Mouse (Mus musculus): ENCODE data around the gene Taar8b. TPM values are rescaled to one million over a fixed set of nuclear protein-coding genes. Genes with fewer than 3 reads are reported as not detected.
A peak's percentile ranks its signal among the peaks of the same experiment; 100 is the strongest.
"Not testable (repeated sequence)": the region's sequence is repeated elsewhere in the genome, so short reads cannot be mapped to it uniquely, and the experiment has no call there.

Gene Taar8b
- polyA plus RNA-seq (2015; fragmentation: Nextera tagmentation; extraction: Ambion mirVana) = not detected in 2 replicates

DNA sequence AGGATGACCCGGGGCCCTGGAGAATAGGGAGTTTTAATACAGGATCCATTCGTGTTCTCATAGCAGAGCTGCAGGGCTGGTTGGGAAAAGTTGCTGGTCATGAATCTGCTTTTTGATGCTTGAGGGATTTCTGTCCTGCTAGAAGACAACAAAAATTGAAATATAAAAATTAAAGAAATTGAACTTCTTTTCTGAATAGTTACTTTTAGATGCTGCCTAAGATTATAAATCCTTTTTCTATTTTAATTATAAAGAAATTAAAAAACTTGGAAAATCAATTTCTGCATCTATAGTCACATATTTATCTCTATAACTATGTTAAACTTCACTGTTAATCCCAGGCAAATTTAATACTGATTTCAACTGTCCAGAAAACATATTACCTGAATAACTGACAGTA, at the start of gene Taar8b:
Gene Taar8b (minus strand): TSS at position 101 of the 400 bp plus-strand sequence.
- H3K36me3 ChIP-seq = no peaks in the 10 kb centered on the region
- H3K27me3 ChIP-seq = no peaks in the 10 kb centered on the region
- no peak within 1 kb of the TSS for H3K9ac ChIP-seq
- no peaks in the 10 kb centered on the region for H3K9me3 ChIP-seq
- ATAC-seq (ENCODE audit: insufficient number of reproducible peaks, insufficient read depth, low FRiP score, low TSS enrichment, low read depth) = no peak
- 63% methylated on average over 2 of the region's 2 CpGs for whole genome bisulfite sequencing
- no peak within 1 kb of the TSS for H3K4me3 ChIP-seq
- H3K27ac ChIP-seq = no peak within 1 kb of the TSS
- H3K4me1 ChIP-seq = no peaks in the 10 kb centered on the region
- H3K4me2 ChIP-seq = no peak within 1 kb of the TSS

DNA sequence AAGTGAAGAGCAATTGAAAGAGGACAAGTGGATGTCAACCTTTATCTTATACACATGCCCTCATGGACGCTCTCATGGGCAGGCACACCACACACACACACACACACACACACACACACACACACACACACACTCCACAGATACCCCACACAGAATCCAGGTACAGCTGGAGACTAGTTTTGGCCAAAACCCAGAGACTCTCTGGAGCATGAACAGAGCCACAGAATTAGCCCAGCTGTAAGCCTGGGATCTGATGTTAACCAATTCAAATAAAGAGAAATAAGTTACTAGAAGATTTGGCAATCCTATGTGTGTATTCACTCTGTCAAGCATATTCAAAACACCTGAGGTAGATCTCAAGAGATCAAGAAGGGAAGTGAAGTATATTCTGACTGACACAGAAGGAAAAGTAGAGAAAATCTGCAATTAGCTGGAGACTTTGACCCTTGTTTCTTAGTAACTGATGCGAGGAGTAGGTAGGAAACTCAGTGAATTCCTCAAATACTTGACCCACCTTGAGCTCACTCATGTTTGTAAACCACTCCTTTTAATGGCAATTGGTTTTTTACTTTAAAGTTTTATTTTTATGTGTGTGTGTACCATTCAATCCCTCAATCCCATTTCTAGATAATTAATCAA, 46.6 kb upstream of the Taar8b start:
- Histone ChIP-seq H3K36me3 (no peaks in the 10 kb centered on the region), H3K4me3 (no peak overlapping the region), H3K27me3 (no peaks in the 10 kb centered on the region), H3K9me3 (no peaks in the 10 kb centered on the region), H3K27ac (no peak overlapping the region), H3K4me1 (no peaks in the 10 kb centered on the region), H3K9ac (no peak overlapping the region), H3K4me2 (no peak overlapping the region)
- ATAC-seq (ENCODE audit: insufficient number of reproducible peaks, insufficient read depth, low FRiP score, low TSS enrichment, low read depth) = no peak
- WGBS = 75% methylated on average over 2 of the region's 2 CpGs

DNA sequence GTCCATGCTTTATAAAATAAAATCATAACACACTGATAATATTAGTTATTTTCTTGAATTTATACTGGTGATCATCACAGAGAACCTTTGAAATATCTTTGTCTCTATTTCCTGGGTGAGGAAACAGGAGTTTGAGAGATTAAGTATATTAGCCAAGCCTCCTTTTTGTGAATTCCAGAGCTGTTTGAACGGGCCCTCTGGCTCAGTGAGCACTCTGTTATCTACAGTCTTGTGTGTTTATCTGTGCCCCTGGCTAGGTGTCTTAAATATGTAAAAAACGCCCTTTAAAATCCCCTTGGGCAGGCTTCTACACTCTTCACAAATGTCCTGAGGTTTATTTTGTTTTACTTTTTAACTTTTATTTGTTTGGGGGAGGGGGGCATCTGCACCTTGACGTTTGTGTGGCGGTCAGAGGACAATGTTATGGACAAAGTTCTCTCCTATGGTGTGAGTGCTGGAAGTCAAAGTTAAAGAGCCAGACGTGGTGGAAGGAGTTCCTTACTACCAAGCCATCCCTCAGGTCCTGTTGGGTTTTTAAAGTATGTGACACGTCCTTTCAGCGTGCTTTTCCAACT, 42.1 kb upstream of the Taar8b start:
- no peaks in the 10 kb centered on the region for H3K36me3 ChIP-seq
- ATAC-seq (ENCODE audit: insufficient number of reproducible peaks, insufficient read depth, low FRiP score, low TSS enrichment, low read depth) = no peak
- H3K4me3 ChIP-seq = no peak overlapping the region
- H3K4me1 ChIP-seq = no peaks in the 10 kb centered on the region
- no peaks in the 10 kb centered on the region for H3K9me3 ChIP-seq
- no peak overlapping the region for H3K27ac ChIP-seq
- H3K9ac ChIP-seq = no peak overlapping the region
- no peak overlapping the region for H3K4me2 ChIP-seq
- 57% methylated on average over 7 of the region's 7 CpGs for WGBS
- H3K27me3 ChIP-seq = no peaks in the 10 kb centered on the region

DNA sequence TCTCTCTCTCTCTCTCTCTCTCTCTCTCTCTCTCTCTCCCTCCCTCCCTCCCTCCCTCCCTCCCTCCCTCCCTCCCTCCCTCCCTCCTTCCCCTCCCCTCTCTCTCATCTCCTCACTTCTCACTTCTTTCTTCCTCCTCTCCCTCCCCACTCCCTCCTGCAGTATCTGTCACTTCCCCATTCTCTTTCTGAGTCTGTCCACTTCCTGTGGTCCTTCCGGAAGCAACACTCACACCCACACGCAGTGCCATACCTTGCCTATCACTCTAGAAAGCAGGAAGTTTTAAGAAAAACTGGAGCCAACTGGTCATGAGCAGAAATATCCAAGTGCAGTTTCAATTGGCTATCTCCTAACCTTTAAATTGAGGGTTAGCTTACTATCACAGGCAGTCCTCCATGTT, 41.0 kb upstream of the Taar8b start:
- ATAC-seq (ENCODE audit: insufficient number of reproducible peaks, insufficient read depth, low FRiP score, low TSS enrichment, low read depth) = no peak
- H3K9ac ChIP-seq = no peak overlapping the region

DNA sequence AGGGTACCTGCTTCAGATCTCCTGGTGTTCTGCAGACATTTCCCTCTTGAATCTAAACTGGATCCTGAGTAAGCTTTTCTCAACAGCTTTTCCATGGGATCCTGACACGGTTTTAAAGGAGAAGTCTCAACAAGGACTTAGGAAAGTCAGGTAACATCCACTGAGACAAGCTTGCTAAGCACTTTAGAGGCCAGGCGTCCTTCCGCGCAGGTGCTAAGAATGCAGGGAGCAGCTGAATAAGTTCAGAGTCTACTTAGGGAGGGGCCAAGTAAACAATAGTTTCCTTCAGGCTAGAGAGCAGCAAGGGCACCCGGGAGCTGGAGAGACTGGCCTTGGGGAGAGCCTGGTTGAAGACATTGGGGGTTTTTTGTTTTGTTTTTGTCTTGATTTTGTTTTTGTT, 40.2 kb upstream of the Taar8b start:
- H3K27me3 ChIP-seq = no peaks in the 10 kb centered on the region
- no peaks in the 10 kb centered on the region for H3K4me1 ChIP-seq
- H3K9me3 ChIP-seq = no peaks in the 10 kb centered on the region
- no peak overlapping the region for H3K4me3 ChIP-seq
- no peak for ATAC-seq (ENCODE audit: insufficient number of reproducible peaks, insufficient read depth, low FRiP score, low TSS enrichment, low read depth)
- no peak overlapping the region for H3K9ac ChIP-seq
- WGBS = 10% methylated on average over 5 of the region's 5 CpGs
- H3K36me3 ChIP-seq = no peaks in the 10 kb centered on the region
- H3K4me2 ChIP-seq = no peak overlapping the region
- H3K27ac ChIP-seq = no peak overlapping the region

More for the DNA sequence above, 41.0 kb upstream of the Taar8b start:
- H3K27me3 ChIP-seq = no peaks in the 10 kb centered on the region
- no peaks in the 10 kb centered on the region for H3K4me1 ChIP-seq
- H3K27ac ChIP-seq = no peak overlapping the region
- no peaks in the 10 kb centered on the region for H3K36me3 ChIP-seq
- H3K4me3 ChIP-seq = no peak overlapping the region
- no peak overlapping the region for H3K4me2 ChIP-seq
- WGBS = 32% methylated on average over 2 of the region's 2 CpGs
- H3K9me3 ChIP-seq = no peaks in the 10 kb centered on the region

DNA sequence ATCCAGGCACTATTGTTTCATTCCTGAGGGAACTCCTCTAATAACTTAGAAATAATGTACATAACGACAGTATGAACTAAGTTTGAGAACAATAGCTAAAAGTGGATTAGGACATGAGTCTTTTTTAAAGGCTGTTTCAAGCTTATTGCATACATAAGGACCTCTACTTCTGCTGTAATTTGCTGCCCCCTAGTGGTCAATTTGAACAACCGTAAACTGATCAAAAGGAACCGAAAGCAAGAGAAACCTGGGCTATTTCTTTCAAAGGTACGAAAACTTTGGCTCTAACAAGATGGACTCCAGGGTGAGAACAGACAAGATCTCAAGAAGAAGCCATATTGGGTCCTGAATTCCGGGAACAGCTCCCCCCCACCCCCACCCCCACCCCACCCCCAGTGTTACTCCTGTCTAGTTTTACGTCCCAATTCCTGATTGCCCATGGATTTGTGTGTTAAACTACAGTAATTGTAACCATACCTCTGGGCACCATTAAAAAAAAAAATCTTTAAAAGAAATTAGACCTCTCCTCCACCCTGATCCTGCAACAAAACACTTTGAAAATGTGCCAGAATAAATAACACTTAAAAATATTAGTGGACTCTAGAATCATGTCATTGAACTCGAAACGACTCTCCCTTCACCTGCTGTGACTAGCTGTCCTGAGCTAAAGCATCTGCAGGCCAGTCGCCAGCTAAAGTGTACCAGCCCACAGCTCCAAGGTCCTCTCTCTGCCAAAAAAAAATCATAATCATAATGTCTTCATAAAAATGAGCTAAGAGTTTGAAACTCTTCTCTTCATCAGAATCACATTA, 39.6 kb upstream of the Taar8b start:
- Histone ChIP-seq H3K9ac (0 out of 2 replicates have a peak overlapping the region, but pooled peaks have one; percentile 32), H3K27ac (no peak overlapping the region), H3K9me3 (no peaks in the 10 kb centered on the region), H3K4me3 (peak overlapping the region; percentile 27), H3K4me1 (no peaks in the 10 kb centered on the region), H3K27me3 (no peaks in the 10 kb centered on the region), H3K36me3 (no peaks in the 10 kb centered on the region), H3K4me2 (peak overlapping the region; percentile 53)
- ATAC-seq (ENCODE audit: insufficient number of reproducible peaks, insufficient read depth, low FRiP score, low TSS enrichment, low read depth) = no peak; the same call in 1 of the 2 replicates
- 16% methylated on average over 9 of the region's 9 CpGs for WGBS

DNA sequence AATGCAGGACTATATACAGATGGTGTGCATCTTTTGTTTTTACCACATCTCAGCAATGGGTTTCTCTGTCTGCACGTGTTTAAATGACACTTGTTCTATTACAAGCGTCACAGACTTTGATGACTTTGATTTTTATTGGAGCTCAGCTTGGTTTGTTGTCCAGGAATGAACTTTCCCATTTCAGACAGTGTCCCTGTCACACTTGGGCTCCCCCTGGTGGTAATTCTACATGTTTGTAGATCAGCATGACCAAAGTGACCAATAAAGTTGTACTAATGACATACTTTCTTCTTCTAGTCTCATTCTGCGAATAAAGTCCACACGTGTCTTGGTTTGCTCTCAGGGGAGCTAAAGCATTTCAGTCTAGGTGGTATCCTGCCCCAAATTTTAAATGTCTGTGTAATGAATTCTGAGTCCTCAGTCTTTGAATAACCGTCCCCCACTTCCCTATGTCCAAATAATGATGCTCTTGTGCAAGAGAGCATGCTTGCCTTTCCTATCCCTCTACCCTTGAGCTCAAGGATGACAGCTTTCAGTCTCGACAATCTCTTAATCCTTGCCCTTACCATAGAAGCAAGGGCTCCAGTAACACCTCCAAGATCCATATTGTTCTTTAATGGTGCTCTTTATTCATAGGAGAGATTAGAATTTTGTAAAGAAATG, 19.2 kb upstream of the Taar8b start:
- peaks cover 6% of the 10 kb centered on the region; the same call in 1 of the 2 replicates for H3K9me3 ChIP-seq
- no peak for ATAC-seq (ENCODE audit: insufficient number of reproducible peaks, insufficient read depth, low FRiP score, low TSS enrichment, low read depth)
- H3K4me1 ChIP-seq = no peaks in the 10 kb centered on the region
- H3K27ac ChIP-seq = no peak overlapping the region
- no peak overlapping the region for H3K4me2 ChIP-seq
- H3K9ac ChIP-seq = no peak overlapping the region
- H3K4me3 ChIP-seq = no peak overlapping the region
- H3K36me3 ChIP-seq = no peaks in the 10 kb centered on the region
- no peaks in the 10 kb centered on the region for H3K27me3 ChIP-seq
- WGBS = 50% methylated on average over 6 of the region's 6 CpGs

DNA sequence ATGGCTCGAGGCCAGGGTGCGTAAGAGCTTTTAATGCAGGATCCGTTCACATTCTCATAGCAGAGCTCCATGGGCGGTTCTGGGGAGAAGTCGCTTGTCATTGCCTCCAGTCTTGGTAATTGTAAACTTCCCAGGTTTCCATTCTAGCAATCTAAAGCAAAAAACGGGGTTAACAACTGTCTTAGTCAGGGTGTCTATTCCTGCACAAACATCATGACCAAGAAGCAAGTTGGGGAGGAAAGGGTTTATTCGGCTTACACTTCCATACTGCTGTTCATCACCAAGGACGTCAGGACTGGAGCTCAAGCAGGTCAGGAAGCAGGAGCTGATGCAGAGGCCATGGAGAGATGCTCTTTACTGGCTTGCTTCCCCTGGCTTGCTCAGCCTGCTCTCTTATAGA, 17.3 kb upstream of the Taar8b start, which contains the start of gene Taar9:
Gene Taar9 (minus strand): TSS at position 101 of the 400 bp plus-strand sequence.
- H3K9me3 ChIP-seq; H3K4me1 ChIP-seq; H3K9ac ChIP-seq; ATAC-seq (ENCODE audit: insufficient number of reproducible peaks, insufficient read depth, low FRiP score, low TSS enrichment, low read depth); H3K4me3 ChIP-seq; H3K27me3 ChIP-seq; H3K4me2 ChIP-seq; H3K36me3 ChIP-seq; H3K27ac ChIP-seq: not testable (repeated sequence)
- 81% methylated on average over 8 of the region's 8 CpGs for whole genome bisulfite sequencing

DNA sequence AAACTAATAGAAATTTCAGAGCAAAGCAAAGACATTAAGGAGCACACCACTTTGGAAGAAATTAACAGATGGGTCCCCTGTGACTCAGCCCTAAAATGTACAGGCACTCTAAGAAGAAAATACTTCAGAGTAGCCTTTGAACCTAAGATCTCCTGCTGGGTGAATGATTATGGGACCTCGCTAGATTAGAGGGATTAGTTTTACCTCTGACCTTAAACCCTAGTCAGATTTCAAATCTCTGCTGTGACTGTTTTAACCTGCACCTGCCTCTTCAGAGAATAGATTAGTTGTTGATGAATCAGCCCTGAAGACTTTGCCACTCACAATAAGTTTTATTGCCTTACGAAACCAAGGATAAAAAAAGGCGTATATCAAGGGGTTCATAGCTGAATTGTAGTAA, 16.1 kb upstream of the Taar8b start:
- ATAC-seq (ENCODE audit: insufficient number of reproducible peaks, insufficient read depth, low FRiP score, low TSS enrichment, low read depth) = no peak
- 59% methylated on average over 3 of the region's 3 CpGs for WGBS

DNA sequence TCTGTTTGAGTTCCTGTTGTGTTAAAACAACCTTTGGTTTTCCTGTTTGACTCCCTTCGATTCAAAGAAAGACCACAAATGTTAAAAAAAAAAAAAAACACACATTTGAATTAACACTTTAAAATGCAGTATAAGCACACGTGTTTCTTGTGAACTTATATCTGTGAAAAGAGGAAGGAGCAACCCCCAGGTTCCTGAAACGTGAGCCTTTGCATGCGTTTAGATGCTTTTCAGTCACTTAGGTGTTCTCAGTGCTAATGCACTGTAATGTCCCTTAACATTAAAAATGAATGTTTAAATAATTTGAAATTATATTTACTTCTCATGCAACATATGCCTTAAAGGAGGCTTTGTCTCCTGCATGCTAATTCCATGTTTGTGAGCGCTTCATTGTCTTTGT, 15.7 kb upstream of the Taar8b start:
- ATAC-seq (ENCODE audit: insufficient number of reproducible peaks, insufficient read depth, low FRiP score, low TSS enrichment, low read depth) = no peak
- WGBS = 53% methylated on average over 5 of the region's 5 CpGs
- no peak overlapping the region for H3K4me3 ChIP-seq
- no peaks in the 10 kb centered on the region for H3K4me1 ChIP-seq
- no peak overlapping the region for H3K4me2 ChIP-seq
- no peaks in the 10 kb centered on the region for H3K36me3 ChIP-seq
- H3K27me3 ChIP-seq = no peaks in the 10 kb centered on the region
- H3K27ac ChIP-seq = no peak overlapping the region
- no peaks in the 10 kb centered on the region for H3K9me3 ChIP-seq
- H3K9ac ChIP-seq = no peak overlapping the region

More for the DNA sequence above, 16.1 kb upstream of the Taar8b start:
- Histone ChIP-seq H3K9me3 (no peaks in the 10 kb centered on the region), H3K4me1 (no peaks in the 10 kb centered on the region), H3K4me2 (no peak overlapping the region), H3K27me3 (no peaks in the 10 kb centered on the region), H3K4me3 (no peak overlapping the region), H3K27ac (no peak overlapping the region), H3K9ac (no peak overlapping the region), H3K36me3 (no peaks in the 10 kb centered on the region)

DNA sequence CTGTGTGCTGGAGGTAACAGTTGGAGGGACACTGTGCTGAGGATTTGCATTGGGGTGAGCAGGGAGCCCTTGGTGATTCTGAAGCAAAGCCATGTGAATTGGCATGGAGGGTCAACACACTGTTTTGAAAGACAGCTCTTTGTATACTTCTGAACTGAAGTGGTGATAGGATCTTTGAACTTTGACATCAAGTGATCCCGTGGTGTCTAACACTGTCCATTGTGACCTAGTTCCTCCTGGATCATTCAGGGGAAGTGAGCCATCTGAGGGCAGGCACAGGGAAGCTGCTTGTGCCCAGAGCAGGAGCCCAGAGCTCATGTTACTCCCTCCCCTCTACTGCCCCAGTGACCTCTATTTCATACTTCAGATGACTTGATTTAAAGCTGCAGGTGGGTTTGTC, 11.2 kb upstream of the Taar8b start:
- H3K27me3 ChIP-seq; H3K4me3 ChIP-seq; H3K36me3 ChIP-seq; H3K9me3 ChIP-seq; H3K4me1 ChIP-seq; ATAC-seq (ENCODE audit: insufficient number of reproducible peaks, insufficient read depth, low FRiP score, low TSS enrichment, low read depth); H3K9ac ChIP-seq; H3K27ac ChIP-seq; H3K4me2 ChIP-seq: not testable (repeated sequence)
- WGBS = 22% methylated on average over 1 of the region's 1 CpGs

Data from embryonic facial prominence, embryonic 13.5 days (tissue).